Mouse (Mus musculus): ENCODE data around the gene Zbtb3.
"Not testable (repeated sequence)": the region's sequence is repeated elsewhere in the genome, so short reads cannot be mapped to it uniquely, and the experiment has no call there.

The Zbtb3 gene

DNA sequence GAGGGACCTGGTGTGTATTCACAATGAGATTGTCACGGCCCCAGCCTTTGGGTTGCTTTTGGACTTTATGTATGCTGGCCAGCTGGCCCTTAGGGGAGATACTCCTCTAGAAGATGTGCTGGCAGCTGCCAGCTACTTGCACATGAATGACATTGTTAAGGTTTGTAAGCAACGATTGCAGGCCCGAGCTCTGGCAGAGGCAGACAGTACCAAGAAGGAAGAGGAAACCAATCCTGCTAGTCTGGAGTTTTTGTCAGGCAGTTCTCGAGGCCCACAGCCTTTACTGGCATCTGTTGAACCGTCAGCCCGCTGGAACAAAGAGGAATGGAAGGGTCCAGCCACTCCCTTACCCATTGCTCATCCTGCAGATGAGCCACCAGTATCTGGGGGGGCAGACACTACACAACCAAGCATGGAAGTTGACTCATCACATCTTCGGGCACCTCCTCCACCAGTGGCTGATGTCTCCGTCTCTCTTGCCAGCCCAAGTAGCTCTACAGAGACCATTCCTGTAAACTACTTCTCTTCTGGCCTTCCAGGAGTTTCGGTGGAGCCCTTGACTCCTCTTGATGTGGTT, 937 bp downstream of the Zbtb3 start:
- DNase-seq (ENCODE audit: low spot score in 2 of 2) = no peak

DNA sequence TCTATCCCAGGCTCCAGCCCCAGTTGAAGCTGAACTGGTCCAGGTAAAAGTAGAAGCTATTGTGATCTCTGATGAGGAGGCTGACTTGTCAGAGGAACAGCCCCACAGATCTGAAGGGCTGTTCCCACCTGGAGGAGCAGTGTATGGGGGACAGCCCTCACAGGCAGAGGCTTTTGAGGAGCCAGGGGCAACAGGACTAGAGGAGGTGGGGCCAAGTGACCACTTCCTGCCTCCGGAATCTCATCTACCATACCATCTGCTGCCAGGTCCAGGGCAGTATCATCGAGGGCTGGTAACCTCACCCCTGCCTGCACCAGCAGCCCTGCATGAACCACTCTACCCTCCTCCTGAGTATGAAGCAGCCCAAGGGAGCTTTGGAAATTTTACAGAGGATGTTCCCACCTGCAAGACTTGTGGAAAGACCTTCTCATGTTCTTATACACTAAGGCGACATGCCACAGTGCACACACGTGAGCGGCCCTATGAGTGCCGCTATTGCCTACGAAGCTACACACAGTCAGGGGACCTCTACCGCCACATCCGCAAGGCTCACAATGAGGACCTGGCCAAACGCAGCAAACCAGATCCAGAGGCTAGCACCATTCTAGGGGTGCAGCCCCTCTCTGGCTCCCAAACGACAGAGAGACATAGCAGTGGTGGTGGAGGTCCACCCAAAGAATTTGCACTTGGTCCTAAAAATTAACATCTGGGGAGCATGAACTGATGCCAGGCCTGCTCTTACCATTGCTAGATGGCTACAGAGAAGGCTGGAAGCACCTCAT, 1.7 kb downstream of the Zbtb3 start:
- DNase-seq (ENCODE audit: low spot score in 2 of 2) = no peak

DNA sequence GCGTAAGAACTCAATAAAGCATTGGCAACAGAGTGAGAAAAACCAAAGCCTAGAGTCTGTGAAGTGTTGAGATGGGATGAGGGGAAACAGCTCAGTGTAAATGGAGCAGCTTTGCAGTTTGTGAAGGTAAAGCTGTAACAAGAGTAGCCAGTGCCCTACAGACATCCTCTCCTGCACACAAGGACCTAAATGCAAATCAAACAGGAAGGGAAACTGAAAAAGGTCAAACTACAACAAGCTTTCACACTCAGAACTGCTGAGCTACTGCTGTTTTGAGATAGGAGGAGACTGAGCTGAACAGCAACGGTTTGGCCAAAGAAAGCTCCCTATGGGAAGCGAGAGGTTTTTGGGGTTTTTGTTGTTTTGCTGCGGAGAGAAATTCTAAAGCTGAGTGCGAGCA, 4.5 kb downstream of the Zbtb3 start:
- DNase-seq (ENCODE audit: low spot score in 2 of 2) = no peak

DNA sequence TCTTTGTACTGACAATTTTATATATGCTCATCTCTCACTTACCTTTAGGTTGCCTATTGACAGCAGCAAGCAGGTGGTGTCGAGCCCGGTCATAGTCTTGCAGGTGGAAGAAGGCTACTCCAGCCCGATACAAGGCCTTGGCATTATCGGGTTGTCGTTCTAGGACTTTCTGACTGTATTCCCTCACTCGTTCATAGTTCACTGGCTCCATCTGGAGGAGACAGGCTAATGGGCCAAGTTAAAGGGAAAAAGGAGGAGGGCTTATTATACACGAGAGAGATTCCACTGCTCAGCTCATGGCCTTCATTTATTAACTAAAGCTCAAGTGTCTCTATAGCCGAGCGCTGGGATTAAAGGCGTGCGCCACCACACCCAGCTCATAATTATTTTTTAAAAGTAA, 13.5 kb downstream of the Zbtb3 start:
- DNase-seq (ENCODE audit: low spot score in 2 of 2) = no peak

DNA sequence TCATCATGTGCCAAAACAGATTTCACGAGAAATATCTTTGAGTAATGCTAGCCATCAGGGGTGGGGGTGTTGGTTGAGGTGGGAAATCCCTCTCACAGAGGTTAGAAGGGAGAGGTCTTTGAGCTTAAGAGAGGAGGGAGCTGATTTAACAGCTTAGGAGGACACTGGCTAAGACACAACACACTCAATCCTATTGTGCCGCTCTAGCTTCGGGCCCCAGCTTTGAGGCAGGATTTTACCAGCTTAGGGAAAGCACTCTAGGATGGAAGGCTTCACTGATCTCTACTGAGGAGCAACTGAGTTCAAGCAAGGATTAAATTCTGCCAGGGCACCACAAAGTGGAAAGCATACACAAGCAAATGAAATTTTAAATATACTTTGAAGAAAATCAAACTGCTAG, 14.6 kb downstream of the Zbtb3 start:
- DNase-seq (ENCODE audit: low spot score in 2 of 2) = no peak

DNA sequence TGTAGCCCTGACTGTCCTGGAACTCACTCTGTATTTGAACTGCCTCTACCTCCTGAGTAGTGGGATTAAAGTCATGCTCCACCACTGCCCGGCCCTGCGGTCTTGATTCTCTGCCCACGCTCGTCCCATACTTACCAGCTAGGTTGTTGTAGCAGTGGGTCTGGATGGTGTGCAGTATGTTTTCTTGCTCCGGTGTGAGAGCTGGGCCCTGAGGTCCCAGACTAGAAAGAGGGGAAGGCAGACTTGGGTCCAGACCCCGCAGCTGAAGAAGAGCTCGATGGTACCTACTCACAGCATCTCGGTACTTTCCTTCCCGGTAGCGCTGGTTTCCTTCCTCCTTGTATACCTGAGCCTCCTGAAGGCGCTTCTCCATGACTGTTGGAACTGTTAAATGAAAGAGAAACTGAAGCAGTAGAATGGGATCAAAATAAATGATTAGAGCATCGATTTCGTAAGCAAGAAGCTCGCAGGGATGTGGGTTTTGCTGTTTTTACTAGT, 16.0 kb downstream of the Zbtb3 start:
- no peak for DNase-seq (ENCODE audit: low spot score in 2 of 2)

DNA sequence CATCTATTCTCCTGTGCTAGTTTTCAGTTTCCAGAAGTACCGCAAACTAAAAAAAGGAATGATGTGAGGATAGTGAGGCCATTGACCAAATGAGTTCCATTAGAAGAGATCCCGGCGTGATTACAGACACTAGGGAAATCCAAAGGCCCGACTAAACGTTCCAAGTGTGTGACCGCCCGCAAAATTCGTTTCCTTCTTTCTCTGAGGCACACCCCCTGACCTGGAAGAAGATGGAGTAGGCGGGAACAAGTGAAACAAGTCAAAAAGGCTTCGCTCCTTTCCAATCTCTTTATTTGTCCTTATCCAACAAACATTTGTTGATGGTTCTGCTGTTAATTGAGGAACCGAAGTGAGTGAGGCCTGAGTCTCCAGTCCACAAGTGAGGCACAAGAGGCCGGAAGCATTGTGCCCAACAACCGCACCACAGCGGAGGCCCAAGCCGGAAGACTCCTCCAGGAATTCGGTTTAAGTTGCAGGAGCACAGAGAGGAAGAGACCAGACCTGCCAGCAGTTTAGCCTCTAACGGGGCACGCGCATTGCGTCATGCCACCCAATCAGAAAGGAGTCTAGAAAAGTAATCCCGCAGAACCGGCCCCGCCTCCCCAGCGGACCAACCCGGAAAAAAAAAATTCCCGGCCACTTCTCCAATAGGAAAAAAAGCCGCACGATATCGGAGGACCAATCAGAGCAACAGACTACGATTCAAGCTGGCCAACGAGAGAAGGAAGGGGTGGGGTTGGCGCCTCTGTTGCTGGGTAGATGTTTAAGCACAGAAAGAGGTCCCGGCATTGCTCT, 16.6 kb downstream of the Zbtb3 start, which contains the start of gene Ttc9c:
Ttc9c (minus strand) TSS at position 533 of the 795 bp plus-strand sequence.
- peak; percentile 98 to 99 for DNase-seq (ENCODE audit: low spot score in 2 of 2)

DNA sequence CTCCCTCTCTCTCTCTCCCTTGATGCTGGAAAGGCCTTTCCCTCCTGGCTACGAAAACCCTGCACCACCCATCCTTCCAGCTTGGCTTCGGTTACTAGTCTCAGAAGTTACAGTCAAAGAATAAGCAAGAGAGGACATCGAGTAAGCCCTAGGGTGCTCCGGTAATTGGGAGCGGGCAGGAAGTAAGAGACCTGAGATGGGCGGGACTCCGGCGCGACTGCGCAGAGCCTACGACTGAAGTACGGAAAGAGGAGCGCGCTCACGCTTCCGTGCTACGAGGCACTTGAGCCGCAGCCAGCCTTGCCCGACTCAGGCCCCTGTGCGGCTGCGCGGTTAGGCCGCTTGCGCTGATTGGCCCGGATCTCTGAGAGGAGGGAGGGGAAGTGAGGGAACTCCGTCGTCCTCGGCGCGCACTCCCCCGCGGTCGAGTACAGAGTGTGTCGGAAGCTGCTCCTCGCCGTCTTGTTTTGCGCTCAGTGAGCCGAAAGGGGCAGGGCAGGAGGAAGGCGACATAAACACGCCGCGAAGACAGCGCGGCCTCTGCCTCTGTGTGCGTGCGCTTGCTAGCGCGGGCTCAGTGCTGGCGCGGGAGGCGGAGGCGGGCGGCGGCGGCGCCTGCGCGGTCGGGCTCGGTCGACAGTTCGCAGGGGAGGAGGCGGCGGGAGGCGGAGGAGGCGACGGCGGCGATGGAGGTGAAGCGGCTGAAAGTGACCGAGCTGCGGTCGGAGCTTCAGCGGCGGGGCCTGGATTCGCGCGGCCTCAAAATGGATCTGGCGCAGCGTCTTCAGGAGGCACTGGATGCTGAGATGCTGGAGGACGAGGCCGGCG, 17.5 kb downstream of the Zbtb3 start, which contains the start of gene Hnrnpul2:
Hnrnpul2 (plus strand) TSS at position 415 of the 828 bp plus-strand sequence.
- DNase-seq (ENCODE audit: low spot score in 2 of 2) = peak; percentile 99

DNA sequence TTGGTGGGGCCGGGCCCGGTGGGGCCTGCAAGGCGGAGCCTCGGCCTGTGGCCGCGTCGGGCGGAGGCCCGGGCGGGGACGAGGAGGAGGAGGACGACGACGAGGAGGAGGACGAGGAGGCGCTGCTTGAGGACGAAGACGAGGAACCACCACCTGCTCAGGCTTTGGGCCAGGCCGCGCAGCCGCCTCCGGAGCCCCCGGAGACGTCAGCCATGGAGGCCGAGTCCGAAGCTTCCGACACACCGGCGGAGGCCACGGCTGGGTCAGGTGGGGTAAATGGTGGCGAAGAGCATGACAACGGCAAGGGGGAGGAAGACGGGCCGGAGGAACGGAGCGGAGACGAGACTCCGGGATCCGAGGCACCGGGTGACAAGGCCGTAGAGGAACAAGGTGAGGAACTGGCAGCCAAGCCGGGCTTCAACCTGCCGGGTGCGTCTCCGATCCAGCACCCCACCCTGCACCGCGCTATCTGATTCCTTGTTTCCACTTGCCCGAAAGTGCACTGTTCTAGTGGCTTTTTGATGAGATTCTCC, 18.1 kb downstream of the Zbtb3 start:
- DNase-seq (ENCODE audit: low spot score in 2 of 2) = no peak

DNA sequence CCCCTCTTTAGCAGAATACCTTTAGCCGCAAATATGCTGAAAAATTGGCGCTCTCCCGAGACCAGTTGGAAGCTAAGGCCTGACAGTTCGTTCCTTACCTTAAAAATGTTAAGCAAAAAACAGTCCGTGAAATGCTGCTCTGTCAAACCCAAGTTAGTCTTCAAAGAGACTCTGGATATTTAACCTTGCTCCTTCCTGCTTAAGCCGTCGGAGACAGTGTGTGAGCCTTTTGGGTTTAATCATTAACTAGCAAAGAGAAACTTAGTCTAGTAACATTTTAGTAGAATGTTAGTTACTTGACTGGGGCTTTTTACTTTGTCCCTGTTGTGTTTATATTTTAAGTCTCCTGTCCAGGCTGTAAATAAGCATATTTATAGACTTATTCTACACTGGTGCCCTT, 18.8 kb downstream of the Zbtb3 start:
- DNase-seq (ENCODE audit: low spot score in 2 of 2) = no peak

DNA sequence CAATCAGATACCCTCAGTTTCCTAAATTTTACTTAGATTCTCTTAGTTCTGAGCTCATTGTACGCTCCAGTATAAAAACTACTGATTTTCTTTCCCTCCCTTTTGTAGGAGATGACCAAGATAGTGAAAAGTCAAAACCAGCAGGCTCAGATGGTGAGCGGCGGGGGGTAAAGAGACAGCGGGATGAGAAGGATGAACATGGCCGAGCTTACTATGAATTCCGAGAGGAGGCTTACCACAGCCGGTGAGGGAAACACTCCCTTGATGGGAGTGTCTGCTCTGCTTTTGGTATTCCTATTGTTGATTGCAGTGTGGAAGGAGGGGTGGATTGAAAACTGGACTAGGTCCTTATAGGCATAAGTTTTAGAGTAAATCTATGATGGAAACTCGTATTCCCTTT, 20.3 kb downstream of the Zbtb3 start:
- DNase-seq (ENCODE audit: low spot score in 2 of 2) = no peak

DNA sequence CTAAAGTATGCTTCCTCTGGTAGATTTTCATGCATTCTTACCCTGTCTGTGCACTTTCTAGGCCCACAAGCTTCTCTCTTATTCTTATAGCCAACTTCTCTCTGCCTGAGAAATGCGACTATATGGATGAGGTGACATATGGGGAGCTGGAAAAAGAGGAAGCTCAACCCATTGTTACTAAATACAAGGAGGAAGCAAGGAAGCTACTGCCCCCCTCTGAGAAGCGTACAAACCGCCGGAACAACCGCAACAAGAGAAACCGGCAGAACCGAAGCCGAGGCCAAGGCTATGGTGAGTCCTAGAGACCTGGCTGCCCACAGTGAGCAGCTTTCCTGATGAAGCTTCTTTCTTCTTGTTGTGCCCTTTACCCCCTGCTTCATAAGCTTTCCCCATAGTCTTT, 27.3 kb downstream of the Zbtb3 start, which contains the start of gene AC129217.1:
AC129217.1 (plus strand) TSS at position 114 of the 400 bp plus-strand sequence.
- no peak for DNase-seq (ENCODE audit: low spot score in 2 of 2)

DNA sequence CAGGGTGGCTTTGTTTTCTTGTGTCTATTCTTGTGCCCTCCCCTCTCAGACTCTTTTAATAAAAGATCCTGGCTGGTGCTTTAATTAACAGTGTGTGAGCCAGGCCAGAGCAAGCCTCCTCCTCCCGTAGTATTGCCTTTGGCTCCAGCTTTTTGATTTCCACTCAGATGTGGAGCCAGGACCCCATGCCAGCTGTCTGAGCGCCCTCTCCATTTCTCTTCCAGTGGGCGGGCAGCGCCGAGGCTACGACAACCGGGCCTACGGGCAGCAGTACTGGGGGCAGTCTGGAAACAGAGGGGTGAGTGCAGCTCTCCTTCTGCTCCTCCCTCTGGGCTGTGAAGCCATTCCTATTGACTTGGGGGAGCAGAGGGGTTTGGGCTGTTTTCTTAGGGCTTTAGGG, 28.3 kb downstream of the Zbtb3 start:
- no peak for DNase-seq (ENCODE audit: low spot score in 2 of 2)

DNA sequence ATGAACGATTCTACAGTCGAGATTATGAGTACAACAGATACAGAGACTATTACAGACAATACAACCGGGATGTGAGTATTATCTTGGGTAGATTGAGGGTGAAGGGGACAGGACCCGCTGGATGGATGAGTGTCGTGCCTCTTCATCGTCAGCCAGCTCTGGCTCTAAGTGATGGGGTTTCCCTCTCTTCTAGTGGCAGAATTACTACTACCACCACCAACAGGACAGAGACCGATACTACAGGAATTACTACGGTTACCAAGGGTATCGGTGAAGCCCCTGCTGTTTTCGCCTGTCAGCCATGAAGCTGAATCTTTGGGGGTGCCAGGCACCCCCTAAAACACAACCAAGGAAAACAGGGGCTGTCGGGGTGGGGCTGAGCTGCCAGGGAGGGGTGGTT, 28.9 kb downstream of the Zbtb3 start:
- DNase-seq (ENCODE audit: low spot score in 2 of 2) = no peak

DNA sequence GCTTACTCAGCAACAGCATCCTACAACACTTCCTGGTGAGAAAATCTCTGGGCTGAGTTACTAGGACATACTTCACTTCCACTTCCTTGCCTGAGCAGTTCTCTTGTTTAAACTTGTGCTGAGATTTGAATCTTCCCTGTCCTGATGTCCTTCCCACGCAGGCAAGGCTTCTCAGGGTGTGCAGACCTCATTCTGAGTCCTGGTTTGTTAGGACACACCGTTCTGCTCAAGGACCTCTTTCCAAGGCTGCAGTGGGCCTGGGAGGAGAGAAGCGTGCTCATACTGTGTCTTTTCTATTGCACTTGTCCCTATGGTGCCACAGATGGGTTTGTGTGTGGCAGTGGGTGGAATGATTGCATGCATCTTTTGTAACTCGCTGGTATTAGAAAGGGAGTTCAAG, 30.6 kb downstream of the Zbtb3 start:
- no peak for DNase-seq (ENCODE audit: low spot score in 2 of 2)

DNA sequence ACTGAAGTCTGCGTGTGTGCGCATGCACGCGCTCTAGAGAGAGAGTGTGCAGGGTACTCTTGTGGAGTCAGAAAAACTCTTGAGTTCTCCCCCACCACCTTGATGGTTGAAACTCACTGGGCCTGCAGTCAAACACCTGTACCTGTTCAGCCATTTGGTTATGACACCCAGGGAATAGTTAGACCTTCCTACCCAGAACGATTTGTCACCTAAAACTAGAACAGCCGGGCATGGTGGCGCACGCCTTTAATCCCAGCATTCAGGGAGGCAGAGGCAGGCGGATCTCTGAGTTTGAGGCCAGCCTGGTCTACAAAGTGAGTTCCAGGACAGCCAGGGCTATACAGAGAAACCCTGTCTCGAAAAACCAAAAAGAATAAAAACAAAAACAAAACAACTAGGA, 34.0 kb downstream of the Zbtb3 start:
- not testable (repeated sequence) for DNase-seq (ENCODE audit: low spot score in 2 of 2)

DNA sequence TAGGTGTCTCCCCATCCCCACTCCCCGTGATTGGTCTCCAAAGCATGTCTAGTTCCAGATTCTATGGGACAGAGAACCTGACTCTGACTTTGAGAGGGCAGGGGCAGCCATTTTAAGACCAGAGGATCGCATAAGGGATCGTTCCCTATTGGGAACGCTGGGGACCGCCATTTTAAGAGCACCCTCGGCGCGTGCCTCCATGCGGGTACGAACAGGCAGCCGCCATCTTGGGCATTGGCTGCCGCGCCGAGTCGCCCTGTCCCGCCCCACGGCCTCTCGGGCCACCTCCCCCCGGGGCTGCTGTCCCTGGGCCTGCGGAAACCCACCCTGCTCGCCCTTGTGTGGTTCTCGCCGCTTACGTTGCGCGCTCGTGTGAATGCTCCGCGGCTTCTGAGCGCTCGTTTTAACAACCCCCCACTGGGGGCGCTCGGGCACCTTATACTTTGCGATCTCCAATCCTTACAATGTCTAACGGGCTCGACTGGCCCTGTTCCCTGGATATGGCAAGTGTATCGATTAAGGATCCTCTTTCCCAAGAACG, 35.0 kb downstream of the Zbtb3 start, which contains the start of gene Bscl2:
Bscl2 (plus strand) TSS at position 217 of the 541 bp plus-strand sequence.
- peak; percentile 84 to 85 for DNase-seq (ENCODE audit: low spot score in 2 of 2)

DNA sequence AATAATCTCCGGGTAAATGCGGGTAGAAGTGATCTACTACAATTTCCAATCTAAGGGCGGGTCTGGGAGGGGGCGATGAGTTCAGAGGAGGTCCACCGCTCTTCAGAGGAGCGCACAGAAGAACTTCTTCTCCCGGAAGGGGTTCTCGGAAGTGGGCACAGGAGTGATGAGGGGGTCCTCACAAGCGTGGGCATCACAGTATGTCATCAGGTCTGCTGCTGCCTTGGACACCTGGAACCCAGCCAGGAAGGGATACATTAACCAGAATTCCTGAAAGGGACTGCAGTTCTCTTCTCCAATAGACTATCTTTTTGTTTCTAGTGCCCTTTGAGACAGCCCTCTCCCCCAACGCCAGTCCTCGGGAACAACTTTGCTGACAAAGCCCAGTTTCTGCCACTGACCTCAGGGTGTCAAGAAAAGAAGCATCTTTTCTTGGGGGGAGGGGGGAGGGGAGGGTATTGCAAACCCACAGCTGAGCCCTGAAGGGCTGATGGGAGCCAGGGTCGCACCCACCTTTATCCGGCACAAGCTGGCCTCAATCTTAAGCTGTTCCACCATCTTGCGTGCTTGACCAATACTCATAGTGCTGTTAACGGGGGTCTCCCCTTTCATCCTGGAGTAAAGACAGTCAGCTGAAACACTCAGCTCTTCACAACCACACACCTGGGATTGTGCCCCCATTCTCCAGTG, 35.8 kb downstream of the Zbtb3 start:
- no peak for DNase-seq (ENCODE audit: low spot score in 2 of 2)

DNA sequence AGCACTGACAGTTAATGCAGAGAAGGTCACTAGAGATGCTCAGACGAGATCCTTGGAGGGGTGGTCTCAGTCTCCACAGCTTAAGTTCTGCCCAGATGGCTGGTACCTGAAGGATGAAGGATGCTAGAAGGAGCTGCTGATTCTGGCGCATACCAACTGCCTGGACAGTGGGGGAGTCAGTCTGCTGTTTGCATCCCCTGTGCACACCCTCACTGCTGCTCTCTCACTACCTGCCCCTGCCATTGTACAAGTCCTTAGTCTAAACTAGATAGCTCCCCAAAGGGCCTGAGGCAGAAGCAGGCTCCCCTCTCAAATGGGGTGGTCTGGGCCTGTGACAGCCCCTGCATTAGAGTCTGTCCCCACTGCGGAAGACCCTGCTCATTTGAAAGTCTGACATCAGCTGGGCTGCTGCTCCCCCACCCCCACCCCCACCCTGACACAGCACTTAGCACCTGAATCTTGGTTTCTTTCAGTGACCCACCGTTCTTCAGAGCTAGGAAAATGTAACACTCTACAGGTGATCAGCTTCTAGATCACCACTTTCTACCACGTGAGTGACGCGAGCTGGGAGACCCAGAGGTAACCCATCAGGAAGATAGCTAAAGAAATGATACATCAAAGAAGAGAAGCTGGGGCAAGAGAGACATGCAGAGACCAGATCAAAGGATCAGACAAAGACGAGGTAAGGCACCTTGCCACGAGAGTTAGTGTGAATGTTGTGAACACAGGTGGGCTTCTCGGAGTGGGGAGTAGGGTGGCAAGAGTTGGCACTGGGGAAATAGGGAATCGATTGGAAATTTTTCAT, 37.0 kb downstream of the Zbtb3 start, which contains the start of gene Gng3:
Gng3 (minus strand) TSS at position 92 of the 805 bp plus-strand sequence.
- DNase-seq (ENCODE audit: low spot score in 2 of 2) = peak; percentile 84 to 90
